Mouse (Mus musculus): ENCODE data around the gene Dlx3. TPM values are rescaled to one million over a fixed set of nuclear protein-coding genes. Genes with fewer than 3 reads are reported as not detected.

Dlx3 gene
- not detected for total RNA-seq (2021)
- long read RNA-seq, experiment 1: 0 reads
- long read RNA-seq, experiment 2: 0 reads

DNA sequence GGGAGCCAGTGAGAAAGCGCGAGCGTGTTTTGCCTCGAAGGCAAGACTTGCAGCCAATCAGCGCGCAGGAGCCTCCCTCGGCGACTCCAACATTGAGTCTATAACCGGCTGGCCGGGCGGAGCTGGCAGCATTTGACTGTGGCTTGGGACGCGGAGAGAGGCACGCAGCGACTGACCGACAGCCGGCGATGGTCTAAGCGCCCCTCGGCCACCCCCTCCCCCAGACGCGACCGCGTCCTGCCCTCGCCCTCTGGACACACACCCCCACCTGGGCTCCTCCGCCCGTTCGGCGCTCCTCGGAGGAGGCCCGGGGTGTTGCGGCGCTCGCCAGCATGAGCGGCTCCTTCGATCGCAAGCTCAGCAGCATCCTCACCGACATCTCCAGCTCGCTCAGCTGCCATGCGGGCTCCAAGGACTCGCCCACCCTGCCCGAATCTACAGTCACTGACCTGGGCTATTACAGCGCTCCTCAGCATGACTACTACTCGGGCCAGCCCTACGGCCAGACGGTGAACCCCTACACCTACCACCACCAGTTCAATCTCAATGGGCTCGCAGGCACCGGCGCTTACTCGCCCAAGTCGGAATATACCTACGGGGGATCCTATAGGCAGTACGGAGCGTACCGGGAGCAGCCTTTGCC lies at the start of gene Dlx3:
Dlx3 (plus strand) TSS at position 130 of the 643 bp plus-strand sequence.
- DNase-seq: peak; percentile 43 to 45
- intact Hi-C loops (cut with DNase I): loop anchor here (2.0 to 10.0 kb wide), 2 partner anchors 245 to 401 kb away; no protein-coding TSS in a partner anchor

DNA sequence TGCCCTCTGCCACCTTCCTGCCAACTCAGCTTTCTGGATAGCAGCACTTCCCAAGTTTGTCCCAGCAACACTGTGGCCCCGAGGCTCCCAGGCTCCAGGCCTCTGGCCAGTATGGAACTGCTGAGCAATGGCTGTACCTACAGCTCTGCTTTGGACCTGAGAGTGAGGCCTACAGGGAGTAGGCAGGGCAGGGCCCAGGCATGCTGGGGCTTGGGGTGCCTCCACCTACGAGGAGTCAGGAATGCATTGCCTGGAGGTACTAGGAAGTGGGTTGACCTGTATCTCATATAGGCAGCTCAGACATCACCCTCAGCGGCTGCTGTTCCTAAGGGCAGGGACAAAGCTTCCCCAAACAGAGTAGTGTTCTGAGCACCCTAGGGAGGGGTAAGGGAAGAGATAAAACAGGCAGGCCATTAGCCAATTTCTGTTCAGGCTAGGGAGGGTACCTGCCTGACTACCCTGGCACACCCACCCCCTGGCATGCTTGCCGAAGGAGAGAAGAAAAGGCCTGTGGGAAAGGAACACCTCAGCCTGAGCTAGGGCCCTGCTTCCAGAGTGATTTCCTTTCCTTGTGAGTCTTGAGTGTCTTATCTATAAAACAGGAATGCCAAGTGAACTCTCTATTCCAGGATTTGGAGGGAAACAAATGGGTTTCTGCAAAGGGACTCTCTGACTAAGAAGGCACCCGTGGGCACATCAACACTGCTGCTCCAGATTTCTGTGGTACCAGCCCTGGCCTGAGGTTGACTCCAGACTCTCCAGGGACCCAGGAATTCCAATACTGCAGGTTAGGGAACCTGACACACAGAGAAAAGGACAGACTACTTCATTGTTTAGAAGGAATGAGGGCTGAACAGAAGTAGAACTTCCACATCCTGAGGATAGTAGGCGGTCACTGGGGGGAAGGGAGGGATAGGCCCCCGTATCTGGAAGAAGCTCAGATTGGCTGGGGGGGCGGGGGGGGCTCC lies 49.5 kb upstream of the Dlx3 start:
- intact Hi-C loops (cut with DNase I): no loop called here
- DNase-seq: no peak

DNA sequence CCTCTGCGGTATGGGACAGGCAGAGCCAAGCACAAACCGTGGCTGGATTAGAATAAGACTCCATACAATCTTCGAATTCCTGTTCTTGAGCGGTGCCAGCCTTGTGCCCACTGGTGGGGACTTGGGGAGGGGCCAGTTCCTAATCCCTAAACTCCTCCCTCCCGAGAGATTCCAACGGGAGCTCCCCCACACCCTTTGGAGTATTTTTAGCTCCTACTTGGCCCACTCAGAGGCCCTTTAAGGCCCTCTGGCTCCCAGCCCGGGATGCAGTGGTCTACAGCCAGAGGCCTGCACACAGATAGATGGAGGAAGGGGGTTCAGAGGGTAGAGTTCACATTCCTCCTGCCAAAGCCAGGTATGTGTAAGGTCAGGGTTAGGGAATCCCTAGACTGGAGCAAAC lies 48.7 kb upstream of the Dlx3 start:
- intact Hi-C loops (cut with DNase I): no loop called here
- DNase-seq: peak; percentile 63 to 83

DNA sequence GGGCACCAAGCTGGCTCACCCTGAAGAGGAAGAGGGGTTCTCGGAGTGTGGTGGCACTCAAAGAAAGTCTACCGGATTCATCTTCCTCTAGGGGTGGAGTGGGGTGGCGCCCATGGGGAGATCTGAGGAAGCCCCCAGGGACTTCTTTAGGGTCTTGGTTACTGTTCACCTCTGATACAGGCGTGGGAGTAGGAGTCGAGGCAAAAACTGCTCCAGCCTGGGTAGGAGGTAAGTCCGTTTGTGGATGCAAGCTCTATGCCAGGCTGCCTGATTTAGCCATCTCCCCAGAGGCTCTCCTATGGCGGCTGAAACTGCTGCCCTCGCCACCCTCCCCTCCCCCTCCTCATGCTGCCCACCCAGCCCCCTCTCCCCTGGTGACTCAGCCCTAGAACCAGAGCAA lies 47.8 kb upstream of the Dlx3 start:
- no peak for DNase-seq
- intact Hi-C loops (cut with DNase I): no loop called here

DNA sequence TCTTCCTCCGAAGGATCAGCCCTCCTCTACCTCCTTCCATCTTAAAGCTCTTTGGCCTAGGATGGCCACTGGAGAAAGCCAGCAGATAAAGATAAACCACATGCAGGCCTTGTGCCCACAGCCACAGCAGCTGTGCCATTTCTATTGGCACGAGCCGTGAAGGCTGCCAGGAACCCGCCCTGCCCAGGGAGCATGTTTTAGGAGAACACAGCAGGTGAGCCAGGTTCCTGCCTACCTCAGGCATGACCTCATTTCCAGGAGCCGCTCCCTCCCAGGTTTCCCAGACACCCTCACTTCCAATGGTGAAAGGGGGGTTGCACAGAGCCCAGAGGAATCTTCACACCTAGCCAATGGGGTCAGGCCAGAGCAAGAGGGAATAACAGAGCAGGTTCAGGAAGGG lies 47.1 kb upstream of the Dlx3 start:
- intact Hi-C loops (cut with DNase I): no loop called here
- DNase-seq: no peak

DNA sequence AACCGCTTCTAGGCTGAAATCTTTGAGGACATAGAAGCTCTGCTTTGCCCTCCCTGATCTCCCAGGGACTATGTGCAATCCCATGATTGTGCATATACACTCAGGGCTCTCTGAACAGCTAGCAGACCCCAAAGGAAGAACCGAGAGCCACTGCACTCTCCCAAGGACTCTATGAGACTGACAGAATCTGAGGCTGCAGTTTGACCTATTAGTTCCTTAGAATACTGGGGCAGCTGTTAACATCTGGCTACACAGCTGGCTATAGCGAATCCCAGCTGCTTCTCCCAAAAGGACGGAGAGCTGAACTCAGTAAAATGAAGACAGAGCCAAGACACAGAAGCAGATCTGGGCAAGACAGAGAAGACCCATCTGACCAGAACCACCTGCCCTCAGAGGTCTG lies 46.1 kb upstream of the Dlx3 start:
- intact Hi-C loops (cut with DNase I): no loop called here
- peak; percentile 40 to 66 for DNase-seq

DNA sequence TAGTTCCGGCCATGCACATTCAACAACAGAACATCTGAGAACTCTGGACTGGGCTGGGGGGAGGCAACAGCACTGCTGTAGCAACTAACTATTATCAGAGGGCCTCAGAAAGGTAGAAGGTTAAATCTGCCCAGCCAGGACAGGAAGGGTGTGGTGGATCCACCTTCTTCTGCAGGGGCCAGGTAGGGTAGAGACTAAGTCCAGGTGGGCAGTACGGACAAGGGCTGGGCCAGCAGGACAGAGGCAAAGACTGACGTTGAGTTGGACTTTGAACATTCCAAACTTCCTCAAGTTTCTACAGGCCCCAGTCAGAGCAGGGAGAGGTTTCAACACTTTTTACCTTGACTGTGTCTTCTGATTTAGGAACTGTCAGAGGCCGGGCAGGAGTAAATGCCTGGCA lies 45.2 kb upstream of the Dlx3 start:
- intact Hi-C loops (cut with DNase I): no loop called here

DNA sequence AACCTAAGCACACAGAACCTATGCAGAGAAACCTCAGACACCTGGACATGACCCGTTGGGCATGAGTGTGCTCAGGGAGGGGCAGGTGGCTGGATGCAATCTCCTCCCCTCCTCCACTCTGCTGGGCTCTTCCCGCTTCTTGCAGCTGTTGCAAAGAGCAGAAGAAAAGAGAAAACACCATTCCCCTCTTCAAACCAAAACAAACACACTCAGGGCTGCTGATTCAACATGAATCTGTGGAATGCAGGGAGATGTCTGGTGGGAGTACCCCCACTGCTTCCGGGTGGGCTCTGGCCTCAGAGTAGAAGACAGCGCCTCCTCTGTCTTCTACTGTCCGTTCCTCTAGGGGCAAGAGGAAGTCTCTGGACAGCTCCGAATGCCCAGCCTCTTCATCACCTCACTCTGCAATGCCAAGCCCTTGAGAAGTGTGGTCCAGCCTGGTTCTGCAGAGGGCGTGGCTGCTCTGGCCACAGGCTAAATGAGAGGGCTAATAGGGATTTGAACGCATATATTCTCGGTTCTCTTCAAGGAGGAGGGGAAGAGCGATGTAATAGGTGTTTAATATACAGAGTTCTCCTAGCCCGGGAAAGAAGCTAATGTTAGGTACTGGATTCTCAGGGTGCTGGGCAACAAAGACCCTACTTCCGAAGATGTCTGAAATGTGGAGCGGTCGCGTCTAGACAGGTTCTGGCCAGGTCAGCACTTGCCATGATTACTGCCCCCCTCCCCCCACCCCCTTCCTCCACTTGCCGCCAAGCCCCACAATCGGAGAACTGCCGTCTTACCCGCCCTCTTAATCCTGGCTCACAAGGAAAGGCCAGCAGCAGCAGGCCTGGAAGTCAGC lies 44.5 kb upstream of the Dlx3 start:
- intact Hi-C loops (cut with DNase I): loop anchor here (1.0 kb wide), 1 partner anchor 31 kb away; no protein-coding TSS in a partner anchor
- DNase-seq: no peak

More for the DNA sequence above, 45.2 kb upstream of the Dlx3 start:
- DNase-seq: no peak

DNA sequence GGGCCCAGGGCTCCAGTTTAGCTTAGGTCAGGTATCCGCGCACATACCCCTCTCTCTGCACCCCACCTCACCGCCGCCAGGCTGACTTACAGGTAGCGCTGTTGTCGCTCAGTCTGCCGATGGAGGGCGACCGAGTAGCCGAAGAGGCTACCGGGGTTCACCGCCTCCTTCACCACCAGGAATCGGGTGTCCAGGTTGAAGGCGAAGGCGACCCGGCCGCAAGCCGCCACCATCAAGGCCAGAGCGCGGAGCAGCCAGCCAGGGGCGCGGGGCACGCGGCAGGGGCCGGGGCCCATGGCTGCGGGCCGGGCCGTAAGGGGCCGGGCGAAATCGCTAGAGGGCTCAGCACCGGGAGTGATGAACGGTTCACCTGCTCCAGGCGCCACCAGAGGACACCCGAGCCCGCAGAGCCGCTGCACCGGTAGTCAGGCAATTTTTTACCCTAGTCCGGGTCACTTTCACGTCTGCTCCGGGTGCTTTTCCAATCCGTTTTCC lies 43.8 kb upstream of the Dlx3 start:
- intact Hi-C loops (cut with DNase I): loop anchor here (1.0 kb wide), 1 partner anchor 30 kb away; no protein-coding TSS in a partner anchor
- peak; percentile 46 to 56 for DNase-seq

DNA sequence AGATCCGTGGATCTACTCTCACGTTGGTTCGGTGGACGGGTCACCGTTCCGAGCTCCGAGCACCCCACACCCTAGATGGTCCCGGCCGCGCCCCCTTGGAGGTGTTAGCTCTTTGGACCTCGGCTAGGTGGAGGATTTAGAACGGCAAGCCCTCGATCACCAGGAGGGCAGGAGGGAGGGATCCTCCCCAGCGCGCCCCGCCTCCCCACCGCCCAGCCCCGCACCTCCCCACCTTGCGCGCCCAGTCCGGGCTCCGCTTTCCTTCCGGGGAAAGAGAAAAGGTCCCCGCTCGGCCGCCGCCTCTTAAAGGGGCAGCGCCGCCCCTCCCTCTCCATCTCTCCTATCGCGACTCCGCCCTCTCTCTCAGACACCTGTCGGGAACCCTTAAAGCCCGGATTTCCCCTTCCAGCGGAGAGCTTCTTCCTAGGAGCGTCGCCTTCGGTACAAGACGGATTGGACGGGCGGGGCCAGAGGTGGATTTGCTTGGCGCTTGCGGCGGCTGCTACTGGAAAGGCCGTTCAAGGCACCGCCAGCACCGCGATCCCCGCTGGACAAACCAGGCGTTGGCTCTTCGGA lies 43.3 kb upstream of the Dlx3 start, which contains the start of gene Itga3:
Itga3 (minus strand) TSS at position 266 of the 576 bp plus-strand sequence.
- DNase-seq: peak; percentile 70 to 71
- intact Hi-C loops (cut with DNase I): loop anchor here (1.0 kb wide), 1 partner anchor 30 kb away; no protein-coding TSS in a partner anchor

DNA sequence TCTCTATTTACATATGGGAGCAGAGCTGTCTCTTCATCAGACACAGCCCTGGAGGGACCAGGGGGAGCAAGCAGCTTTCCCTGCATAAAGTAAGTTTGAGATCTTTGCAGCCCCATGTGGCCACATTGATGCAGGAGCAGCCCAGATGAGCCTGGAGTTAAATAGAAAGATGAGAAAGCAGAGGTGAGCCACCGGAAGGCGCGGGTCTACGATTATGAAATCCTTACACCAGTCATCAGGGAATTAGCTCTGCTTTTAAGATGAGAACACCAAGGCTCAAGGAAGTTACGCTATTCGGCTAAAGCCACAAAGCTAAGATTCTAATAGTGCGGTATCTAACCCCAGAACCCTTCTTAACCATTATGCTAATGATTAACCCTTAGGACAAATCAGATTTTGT lies 42.0 kb upstream of the Dlx3 start:
- no peak for DNase-seq
- intact Hi-C loops (cut with DNase I): no loop called here

DNA sequence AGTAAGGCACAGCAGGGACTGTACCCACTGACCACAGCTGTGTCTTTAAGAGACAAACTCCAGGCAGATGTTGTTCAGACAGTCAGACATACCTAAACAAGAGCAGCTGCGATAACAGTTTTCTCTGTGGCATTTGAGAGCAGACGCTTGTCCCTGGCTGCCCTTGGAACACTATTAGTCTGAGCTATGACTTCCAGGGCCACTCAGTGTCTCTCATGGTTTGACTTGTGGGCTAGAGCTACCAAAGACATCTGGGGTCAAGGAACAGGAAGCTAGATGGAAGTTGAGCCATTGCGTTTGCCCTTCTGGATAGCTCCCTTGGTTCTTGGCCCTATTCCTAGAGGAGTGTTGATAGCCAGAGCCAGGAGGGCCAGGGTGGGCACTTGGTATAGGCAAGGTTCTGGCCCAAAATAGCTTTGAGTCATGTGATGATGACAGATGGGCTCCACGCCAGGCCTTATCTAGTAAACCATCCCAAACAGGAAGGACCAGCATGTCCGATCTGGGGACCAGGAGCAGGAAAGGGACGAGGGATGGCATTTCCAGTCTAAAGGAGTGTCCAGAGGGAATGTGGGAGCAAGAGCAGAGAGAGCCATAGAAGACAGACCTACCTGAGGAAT lies 40.6 kb upstream of the Dlx3 start:
- DNase-seq: no peak
- intact Hi-C loops (cut with DNase I): no loop called here

DNA sequence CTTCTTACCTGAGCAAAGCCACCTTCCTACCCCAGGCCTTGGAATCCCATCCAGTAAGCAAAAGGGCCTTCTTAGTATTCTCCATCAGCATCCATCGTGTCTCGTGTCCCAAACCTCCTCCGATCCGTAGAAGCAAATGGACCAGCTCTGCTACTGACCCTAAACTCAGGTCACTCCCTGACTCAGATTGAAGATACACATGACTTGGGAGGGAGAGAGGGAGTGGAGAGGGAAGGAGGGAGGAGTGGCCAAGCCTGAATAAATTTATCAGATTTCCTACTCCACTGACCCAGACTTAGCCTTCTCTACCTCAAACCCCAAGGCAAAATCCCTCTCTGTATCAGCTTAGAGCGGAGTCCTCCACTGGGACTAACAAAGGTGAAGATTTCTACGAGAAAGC lies 39.1 kb upstream of the Dlx3 start:
- intact Hi-C loops (cut with DNase I): no loop called here

DNA sequence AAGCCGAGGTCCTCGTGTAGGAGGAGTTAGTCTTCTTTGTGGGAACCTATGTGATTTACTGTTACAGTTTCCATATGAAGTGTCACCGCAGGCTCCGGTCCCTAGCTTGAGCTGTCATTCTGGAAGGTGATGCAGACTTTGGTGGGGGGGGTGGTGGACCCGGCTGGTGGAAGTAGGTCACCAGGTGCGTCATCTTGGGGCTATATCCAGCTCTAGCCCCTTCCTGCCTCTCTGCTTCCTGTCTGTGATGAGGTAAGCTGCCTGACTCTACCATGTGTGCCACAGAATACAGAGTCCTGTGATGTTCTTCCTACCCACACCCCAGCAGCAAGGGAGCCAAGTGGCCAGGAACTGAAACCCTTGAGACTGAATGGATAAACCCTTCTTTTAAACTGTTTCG lies 37.0 kb upstream of the Dlx3 start:
- intact Hi-C loops (cut with DNase I): no loop called here
- no peak for DNase-seq

More for the DNA sequence above, 39.1 kb upstream of the Dlx3 start:
- DNase-seq: no peak

DNA sequence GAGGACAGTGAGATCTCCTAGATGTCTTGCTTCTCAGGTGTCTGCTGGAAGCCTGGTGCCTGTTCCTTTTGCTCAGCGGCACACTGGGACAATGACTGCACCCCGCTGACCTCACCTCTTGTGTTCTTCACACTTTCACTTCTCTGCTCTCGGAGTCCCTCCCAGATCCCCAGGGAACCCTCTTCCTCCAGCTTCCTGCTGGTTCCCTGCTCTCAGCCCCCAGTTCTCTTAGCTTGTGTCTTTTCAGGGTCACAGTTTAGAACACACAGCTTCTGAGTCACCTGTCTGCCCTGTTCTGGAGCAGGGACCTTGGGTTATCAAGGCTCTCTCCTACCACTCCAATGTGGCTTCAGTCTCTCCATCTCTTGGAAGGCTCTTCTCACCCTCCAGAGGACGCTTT lies 35.7 kb upstream of the Dlx3 start:
- DNase-seq: no peak
- intact Hi-C loops (cut with DNase I): no loop called here

DNA sequence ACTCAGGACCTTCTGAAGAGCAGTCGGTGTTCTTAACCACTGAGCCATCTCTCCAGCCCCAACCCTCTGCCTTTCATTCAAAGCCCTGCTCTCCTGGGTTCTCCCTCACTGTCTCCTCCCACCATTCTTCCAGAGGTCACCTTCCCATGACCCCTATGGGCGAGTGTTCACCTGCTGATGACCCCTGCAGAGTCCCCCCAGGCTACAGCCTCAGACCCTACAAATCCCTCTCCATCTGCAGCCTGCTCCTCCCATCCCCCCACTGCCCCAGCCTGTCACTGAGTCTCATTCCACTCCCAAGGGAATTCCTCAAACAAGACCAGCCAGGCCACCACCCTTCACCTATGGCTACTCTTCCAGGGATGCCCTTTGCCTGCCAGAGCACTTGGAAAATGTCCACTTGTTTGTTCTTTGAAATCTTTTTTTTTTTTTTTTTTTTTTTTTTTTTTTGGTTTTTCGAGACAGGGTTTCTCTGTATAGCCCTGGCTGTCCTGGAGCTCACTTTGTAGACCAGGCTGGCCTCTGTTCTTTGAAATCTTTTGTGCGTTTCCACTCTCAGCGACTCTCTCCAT lies 35.0 kb upstream of the Dlx3 start:
- intact Hi-C loops (cut with DNase I): no loop called here
- DNase-seq: no peak

DNA sequence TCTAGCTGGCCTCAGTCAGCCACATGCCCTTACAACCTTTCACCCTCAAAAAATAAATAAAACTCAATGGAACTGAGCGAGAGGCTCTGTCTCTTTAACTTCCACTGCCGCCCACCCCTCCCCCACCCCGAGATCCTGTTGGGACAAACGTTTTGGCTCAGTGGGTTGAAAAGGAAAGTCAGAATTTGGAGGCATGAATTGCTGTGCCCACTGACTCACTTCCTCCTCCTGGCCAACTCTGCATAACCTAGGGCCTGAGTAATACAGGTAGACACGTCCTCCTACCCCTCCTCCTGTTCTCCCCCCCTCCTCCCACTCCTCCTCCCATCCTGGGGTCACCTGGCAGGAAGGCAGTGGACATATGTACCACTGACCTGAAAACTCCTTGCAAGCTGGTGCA lies 34.2 kb upstream of the Dlx3 start:
- DNase-seq: no peak
- intact Hi-C loops (cut with DNase I): no loop called here

DNA sequence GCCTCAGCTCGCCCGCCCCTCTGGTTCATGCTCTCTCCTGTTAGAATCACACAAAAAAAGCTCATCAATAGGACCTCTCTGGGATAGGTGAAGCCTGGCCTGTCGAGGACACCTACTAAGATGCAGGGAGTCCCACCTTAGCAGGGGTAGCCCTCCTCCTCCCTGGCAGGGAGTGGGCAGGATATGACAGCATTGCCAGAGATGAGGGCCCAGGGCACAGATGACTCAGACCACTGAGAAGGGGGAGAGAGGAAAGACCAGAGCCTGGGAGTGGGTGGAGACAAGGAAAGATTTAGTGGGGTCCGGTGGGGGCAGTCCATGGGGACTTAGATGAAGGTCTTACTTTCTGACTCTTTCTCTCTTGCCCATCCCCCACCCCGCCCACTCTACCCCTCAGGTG lies 33.7 kb upstream of the Dlx3 start:
- DNase-seq: no peak
- intact Hi-C loops (cut with DNase I): no loop called here
